Mouse (Mus musculus) left cerebral cortex, postnatal 36 days (tissue): ENCODE data around the gene Gm10337. TPM values are rescaled to one million over a fixed set of nuclear protein-coding genes. Genes with fewer than 3 reads are reported as not detected.
A peak's percentile ranks its signal among the peaks of the same experiment; 100 is the strongest.

Experiments used
- DNase-seq, 2 experiments: peaks; one replicate each; pipeline ENCODE4 v3.0.0; 2021 to 2022; ENCODE audit warnings: low spot score in 2 of 2, mixed read lengths in 1 of 2
- intact Hi-C: fragments of 180-260 bp; cut with DNase I; formaldehyde crosslinking; loops from one replicate; pipeline ENCODE4 v1.15.1; 2025
- total RNA-seq, 2 experiments: library from RNA; stranded (reverse); gene quantifications; 2 replicates each; pipeline ENCODE4 v1.2.3; 2021

Gene Gm10337
- total RNA-seq, 2 experiments from 2014 or later = not detected

DNA sequence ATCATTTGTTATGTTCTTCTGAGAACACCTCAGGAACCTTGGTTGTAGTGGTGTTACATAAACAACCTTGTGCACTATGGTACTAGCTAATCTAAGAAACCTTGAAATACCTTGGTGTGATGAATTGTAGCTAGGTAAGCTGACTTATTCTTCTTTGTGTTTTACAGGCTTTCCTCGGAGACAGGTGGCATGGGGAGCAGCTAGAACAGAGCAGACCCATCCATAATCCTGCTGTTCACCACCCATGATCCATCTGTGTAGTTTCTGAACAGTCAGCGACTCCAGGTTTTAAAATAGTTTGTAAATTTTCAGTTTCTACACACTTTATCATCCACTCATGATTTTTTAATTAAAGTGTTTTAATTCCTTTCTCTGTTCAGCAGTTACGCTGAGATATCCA, 5.2 kb upstream of the Gm10337 start:
- intact Hi-C loops = no loop called here
- no peak for DNase-seq

DNA sequence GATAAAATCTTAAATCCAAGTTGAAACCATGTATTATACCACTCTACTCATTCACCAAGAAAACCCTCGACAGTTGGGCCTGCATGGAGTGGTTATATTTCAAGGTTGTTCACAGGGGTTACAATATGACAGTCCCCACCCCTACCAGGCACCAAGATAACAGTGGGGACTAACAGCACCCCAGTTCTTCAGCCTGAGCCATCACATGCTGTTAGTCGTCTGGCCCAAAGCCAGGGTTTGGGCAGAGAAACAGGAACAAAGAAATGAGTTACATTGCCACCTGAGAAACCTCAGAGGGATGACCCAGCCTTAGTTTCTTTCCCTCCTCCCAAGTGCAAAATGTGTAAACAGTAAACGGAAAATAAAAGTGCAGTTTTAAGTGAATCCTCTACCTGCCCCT, 4.2 kb upstream of the Gm10337 start:
- no peak for DNase-seq
- intact Hi-C loops = no loop called here

DNA sequence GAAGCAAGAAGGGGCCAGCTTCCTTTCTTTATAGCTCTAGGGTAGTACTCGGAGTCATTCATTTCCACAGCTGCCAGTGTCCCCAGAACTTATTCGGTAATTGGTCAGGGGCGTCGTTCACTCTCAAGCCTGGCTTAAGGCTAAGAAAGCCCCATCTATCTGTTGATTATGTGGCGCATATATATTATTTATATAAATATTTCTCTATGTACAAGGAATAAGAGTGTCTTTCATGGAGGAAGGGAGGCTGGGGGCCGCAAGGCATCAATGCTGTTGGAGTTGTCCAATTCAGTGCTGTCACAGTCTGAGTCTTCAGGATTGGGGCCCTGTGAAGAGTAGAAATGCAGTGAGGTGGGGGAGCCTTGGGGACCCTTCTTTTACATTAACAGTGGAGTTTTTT, 3.7 kb upstream of the Gm10337 start:
- no peak for DNase-seq
- intact Hi-C loops = no loop called here

DNA sequence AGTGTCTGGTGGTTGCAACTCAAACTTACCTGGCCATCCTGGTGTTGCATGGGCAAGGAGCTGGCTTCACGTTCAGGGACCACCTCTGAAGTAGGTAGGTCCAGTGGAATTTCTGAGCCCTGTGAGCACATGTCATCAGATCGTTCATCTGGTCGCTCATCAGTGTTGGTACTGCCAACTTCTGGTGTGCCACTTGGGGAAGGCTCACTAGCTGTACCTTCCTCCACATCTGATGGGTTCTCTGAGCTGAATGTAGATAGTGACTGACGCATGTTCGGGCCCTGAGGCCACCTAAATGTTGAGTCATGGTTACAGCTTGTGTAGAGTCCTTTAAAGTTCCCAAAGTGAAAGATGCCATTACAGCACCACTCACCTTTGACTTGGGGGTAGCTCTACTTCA, 3.0 kb upstream of the Gm10337 start:
- no peak for DNase-seq
- intact Hi-C loops = no loop called here

DNA sequence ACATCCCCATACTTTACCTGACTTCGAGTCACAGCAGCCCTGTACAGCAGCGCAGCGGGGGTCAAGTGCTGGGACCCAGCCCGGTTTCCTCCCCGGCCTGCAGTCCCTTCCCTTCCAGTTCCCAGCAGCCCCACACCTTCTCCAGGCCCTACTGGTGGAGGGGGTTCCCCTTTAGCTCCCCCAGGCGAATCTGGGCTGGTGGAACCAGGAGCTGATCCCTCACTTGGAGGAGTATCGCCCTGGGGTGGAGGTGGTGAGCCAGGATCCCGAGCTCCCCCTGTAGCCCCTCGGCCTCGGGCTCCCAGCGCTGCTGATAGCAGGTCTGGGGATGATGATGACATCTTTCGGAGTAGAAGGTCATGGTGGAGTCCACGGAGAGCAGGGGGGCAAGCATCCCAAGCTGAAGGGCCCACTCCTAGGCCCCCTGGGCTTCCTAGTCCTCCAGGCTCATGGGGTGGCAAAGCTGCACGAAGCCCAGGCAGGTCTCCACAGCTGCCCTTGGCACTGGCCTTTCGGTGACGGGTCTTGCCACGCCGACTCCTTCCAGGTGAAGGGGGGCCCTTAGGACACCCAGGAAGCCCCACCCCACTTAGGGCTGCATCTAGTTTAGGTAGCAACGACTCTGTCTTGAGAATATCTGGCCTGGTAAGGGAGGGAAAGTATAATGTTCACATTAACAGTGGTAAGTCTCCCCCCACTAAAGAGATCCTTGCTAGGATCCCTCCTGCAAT, 2.3 kb upstream of the Gm10337 start:
- no peak for DNase-seq
- intact Hi-C loops = no loop called here

DNA sequence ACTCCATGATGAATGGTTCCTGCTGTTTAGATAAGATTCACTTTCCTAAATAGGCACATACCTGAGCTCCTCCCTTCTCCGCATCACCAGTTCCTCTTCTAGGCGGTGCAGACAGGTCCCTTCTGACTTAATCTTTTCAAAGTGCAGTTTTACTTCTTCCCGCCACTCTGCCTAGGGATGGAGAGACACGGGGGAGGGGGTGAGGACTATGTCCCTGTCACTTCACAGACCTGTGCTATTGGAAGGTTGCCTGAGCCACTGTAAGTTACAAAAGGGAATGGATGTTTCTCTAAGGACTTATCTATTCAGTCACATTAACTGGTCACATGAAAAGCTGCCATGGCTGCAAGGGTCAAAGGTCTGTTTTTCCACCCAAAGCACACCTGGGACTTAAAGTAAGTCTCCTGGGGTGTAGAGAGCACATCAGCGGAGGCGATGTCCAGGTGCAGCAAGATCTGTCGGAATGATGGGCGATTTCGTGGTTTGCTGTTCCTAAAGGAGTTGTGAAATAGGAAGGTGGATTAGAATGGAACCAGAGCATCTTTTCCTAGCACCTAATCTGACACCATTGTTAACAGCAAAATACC, 1.2 kb upstream of the Gm10337 start:
- DNase-seq = no peak
- intact Hi-C loops = no loop called here

DNA sequence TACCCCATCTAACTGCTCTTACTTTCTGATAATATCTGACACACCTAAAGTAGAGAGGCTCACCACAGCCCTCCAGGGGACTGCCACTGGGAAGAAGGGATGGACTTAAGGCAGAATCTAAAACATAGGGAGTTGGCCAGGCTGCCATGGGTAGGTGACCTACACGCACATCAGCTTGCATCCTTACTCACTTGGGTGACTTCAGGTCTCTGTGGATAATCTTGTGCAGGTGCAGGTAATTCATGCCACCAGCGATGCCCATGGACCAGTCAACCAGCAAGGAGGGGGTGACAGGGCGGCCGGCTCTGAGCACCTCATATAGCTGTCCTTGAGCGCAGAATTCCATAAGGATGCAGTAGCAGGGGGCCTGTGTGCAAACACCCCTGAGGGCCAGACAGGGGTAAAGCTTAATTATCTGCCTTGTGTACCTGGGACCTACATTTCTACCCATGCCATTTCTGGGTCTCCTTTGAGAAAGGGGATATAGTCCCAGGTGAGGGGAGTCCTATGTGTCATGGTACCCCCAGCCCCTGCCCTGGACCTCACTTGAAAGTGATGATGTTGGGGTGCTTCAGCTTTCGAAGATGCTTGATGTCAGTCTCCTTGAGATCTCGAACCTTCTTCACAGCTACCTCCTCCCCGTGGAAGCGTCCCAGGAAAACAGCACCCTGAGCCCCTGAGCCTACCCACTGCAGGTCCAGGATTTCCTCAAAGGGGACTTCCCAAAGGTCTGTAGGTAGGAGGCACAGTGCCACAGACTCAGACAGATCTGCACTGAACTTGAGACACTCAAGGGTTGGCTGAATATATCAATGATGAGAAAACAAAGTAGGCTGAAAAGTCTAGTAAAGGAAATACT, 631 bp downstream of the Gm10337 start:
- intact Hi-C loops = no loop called here
- DNase-seq = no peak

DNA sequence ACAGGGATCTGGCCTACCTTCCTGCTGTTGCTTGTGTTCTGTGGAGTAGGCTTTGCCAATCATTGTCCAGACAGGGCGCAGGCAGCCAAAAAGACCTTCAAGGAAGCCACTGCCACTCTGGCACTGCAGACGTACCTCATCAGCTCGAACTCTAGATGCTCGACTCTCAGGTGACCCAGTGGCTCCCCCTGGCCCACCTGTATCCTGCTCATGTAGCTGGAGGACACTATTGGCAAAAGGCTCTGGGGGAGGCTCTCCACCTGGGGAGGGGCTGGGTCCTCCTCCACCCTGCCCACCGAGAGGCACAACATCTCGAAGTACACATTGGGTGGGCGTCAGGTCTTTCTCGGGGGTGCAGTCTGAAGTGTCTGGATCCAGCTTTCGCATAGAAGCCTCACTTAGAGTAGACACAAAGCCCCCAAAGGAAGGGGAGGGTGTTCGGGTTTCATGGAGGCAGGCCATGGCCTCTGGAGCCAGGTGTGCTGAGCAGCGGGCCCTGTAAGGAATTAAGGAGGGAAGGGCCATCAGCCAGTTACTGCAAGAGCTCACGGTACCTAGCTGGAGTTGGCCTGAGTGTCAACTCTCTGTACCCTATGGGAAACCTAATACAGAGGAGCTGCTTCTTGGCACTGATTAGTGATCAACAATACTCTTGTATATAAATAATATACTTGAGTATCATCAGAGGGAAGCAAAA, 1.7 kb downstream of the Gm10337 start:
- intact Hi-C loops = no loop called here
- no peak for DNase-seq

DNA sequence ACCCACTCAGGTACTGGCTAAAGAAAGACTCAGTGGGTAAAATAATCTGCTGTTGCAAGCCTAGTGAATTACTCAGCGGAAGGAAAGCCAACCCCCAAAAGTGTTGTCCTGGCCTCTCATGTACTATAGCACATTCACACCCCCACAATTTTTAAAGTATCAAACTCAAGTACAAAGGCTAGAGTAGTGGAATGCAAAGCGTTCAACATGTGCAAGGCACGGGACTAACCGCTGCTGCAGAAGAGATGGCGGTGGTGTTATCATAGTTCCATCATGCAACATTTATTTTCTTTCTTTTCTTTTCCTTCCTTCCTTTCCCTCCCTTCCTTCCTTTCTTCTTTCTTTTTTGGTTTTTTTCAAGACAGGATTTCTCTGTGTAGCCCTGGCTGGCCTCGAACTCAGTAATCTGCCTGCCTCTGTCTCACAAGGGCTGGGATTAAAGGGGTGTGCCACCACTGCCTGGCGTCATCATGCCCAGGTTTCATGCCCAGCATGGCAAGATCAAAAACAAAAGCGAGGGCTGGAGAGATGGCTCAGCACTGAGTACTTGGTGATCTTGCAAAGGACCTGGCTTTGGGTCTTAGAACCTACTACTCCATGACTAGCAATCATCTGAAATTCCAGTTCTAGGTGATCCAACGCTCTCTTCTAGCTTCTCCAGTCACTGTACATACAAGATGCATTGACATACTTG, 2.4 kb downstream of the Gm10337 start:
- no peak for DNase-seq
- intact Hi-C loops = no loop called here

DNA sequence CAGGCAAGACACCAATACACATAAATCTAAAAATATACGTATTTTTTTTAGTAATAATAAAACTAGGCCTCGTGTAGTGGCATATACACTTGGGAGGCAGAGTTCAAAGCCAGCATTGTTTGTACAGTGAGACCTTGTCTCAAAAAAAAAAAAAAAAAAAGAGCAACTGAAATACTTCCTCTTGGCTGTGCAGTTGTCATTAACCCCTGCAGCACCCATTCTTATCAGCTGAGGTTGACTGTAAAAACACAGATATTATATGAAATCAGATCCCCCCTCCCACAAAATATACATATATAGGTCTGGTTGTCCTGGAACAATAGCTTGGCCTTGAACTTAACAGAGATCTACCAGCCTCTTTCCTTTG, 2.9 kb downstream of the Gm10337 start:
- intact Hi-C loops = no loop called here
- no peak for DNase-seq

DNA sequence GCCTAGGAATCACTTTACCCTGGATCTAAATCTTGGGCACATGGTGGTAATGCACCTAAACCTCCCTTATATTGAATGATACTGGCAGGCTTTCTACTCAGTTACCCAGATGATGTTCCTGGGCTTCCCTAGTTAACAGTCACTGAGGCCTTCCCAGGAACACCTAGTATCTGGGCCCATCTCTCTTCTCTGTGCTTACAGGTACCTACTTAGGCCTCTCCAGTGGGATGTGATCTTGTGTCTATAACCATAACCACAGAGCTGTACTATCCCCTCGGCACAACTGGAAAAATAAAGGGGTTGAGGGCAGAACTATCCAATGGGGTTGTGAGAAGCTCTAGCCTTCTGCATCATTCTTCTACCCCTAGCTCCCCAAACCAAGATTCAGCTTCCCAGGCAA, 3.3 kb downstream of the Gm10337 start:
- intact Hi-C loops = no loop called here
- no peak for DNase-seq

DNA sequence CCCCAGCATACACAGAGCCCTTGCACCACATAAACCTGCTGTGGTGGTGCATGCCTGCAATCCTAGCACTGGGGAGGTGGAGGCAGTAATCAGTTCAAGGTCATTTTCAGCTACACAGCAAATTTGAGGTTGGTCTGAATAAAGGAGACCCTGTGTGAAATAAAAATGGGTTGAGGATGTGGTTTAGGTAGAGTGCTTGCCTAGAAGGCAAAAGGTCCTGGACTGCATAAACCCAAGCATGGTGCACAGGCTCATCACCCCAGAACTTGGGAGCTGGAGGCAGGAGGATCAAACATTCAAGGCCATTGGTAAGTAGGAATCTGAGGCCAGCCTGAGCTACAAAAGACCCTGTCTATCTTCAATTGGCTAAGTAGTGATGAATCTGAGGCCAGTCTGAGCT, 4.0 kb downstream of the Gm10337 start:
- intact Hi-C loops = no loop called here
- DNase-seq = no peak

DNA sequence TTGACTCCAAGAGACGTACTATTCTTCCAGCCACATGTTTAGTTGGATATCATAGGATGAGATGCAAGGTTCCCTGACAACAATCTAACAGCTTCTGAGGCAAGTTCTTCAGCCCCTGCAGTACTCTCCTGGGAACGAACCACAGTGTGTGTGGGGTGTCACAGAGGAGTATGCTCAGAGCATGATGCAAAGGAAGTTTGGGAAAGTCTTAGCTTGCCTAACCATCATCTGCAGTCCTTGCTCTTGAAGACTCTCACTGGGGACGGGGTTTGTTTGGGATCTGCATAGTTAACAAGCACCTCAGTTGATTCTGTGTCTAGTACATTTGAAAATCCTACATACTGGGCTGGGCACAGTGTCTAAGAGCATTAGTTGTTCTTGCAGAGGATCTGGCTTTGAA, 4.8 kb downstream of the Gm10337 start:
- intact Hi-C loops = no loop called here
- DNase-seq = no peak

DNA sequence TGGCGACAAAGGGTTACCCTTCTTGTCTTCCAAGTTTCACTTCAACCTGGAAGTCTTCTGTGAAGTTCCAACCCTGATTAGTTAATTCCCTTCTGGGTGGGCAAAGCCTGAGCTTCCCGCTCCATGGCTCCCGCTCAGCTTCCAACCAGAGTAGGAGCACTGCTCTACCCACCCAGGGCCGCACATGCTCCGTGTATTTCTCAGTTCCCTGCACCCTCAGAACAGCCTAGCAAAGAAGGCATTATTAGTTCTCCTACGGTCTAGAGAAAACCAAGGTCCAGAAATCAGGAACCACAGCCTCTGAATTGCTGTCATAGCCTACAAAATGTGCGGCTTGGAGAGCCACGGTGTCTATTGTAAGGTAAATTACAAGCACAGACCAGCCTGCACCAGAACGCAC, 6.6 kb downstream of the Gm10337 start:
- intact Hi-C loops = no loop called here
- peak in 1 of 2 experiments; percentile 34 for DNase-seq

DNA sequence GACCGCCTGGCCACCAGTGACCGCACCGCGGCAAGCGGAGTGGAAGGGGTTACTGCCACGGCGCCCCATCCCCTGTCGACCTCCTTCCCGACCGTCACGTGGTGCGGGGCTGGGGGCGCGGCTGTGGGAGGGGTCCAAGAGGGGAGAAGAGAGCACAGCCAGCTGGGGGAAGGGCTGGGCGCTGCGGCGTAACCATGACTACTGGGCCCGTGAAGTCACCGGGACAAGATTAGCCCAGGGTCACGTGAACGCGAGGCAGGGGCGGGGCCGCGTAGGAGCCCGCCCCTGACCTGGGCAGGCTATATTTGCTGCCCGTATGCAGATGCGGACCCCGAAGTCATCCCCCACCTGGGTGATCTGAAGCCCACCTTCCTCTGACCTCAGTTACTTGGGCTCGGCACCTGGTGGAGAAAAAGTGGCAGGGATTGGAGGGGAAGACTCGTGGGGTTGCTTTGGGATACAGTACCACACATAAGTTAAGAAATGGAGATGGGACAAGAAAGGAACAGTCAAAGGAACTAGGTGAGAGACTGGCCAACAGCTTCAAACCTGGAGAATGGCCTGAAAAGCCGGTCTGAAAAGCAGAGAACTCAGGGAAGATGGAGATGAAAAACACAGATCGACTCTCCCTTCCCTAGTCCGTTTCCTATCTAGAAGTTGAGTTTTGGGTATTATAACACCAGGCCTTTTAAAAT, 7.2 kb downstream of the Gm10337 start:
- peak; percentile 84 to 87 for DNase-seq
- intact Hi-C loops = no loop called here

DNA sequence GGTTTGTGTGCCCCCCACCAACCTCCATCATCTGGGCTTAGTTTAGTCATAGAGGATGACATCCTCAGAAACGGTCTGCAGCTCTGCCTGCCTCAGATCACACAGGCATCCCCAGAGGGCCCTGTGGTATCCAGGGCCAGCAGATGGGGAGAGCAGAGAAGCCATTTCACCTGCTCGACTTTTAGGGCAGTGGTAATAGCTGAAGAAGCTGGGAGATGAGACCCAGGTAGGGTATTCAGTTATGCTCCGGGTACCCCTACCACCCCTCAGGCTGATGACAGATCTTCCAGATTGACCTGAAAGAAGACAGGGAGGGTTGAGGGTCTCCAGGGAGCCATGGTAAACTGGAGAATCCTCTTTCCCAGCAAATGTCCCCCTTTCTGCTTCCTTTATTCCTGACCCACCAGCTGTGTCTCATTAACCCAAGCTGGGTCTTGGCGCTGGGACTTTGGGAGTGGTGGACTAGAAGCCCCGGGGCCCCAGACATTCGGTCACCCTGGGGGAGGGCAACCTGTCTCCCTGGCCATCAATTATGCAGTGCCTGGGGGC, 7.8 kb downstream of the Gm10337 start:
- intact Hi-C loops = no loop called here
- DNase-seq = no peak

DNA sequence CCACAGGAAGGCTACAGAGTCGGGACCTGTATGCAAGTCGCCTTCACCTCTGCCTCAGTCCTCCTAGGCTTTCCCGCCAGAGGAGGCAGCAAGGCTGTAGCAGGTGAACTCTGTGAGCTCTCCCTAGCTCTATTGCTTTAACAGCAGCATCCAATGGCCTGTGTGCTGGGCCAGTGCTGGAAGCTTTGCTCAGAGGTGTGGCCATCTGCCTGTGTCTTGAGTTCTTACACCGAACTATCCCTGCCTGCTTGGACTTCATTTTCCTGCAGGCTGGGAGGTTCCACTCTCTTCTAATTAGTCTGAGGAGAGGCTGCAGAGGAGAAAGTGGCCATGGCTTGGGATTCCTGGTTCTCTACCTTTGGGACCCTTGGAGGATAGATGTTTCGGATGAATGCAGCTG, 8.5 kb downstream of the Gm10337 start:
- peak in 1 of 2 experiments; percentile 12 for DNase-seq
- intact Hi-C loops = no loop called here

DNA sequence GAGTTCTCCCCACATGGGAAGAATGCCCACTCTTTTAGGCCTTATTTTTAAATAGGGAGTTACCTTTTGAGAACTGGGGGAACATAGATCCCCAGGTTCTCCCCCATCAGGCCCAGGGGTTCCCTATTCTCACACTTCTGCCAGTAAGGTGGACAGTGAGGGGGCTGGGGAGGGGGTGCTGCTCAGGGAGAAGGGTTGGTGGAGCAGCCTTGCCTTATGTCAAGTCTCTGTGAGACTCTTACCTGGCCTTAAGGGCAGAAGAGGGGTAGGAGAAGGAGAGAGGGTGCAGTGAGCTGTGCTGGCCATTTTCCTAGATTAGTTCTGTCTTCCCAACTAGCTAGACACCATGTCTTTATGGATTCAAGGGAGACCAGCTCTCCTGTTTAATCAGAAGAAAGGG, 8.9 kb downstream of the Gm10337 start:
- DNase-seq = no peak
- intact Hi-C loops = no loop called here

DNA sequence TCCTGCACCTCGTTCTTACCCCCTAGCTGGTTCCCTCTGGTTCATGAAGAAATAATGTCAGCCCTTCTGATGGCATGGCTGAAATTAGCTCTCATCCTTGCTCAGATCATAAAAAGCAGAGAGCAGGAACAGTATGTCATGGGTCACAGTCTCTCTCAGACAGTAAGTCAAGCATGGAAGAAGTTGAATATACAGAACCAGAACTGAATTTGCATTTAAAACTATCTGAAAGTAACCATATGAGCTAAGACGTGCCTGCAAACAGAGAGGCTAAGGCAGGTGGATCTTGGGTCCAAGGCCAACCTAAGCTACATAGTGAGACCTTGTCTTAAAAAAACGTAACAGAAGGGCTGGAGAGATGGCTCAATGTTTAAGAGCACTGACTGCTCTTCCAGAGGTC, 9.5 kb downstream of the Gm10337 start:
- DNase-seq = no peak
- intact Hi-C loops = no loop called here
